Mouse (Mus musculus) ovary, postnatal 14 days (tissue): Measurements from ENCODE around the gene Acox1.
A peak's percentile ranks its signal among the peaks of the same experiment; 100 is the strongest.

Experiments used
- DNase-seq: peaks from one replicate; pipeline ENCODE4 v3.0.0; 2022; ENCODE audit warnings: low spot score

Gene Acox1

GRCm38 (mm10) chr11:116129091-116129790 is 69.6 kb downstream of the Acox1 start:
- no peak for DNase-seq

- DNase-seq = no peak
These were observed 70.9 kb downstream of the Acox1 start for GRCm38 (mm10) chr11:116127986-116128385.

- DNase-seq = peak; percentile 85
These were observed 71.5 kb downstream of the Acox1 start, which contains the start of gene Trim47 for GRCm38 (mm10) chr11:116127156-116127980. Gene Trim47, minus strand, starts transcription at chr11:116127210.

- no peak for DNase-seq
These were observed 72.6 kb downstream of the Acox1 start for GRCm38 (mm10) chr11:116126261-116126660.
